Mouse (Mus musculus) stomach, postnatal 0 days (tissue): ENCODE results near the gene Slc6a11. TPM values are rescaled to one million over a fixed set of nuclear protein-coding genes. Genes with fewer than 3 reads are reported as not detected.

Source experiments
- ATAC-seq: fragments of 200-750 bp; cut with Nextera tagmentation; 2 replicates; pipeline ENCODE4 v1.8.0; 2017; ENCODE audit not compliant: low FRiP score, low TSS enrichment
- DNase-seq: peaks from one replicate; pipeline ENCODE4 v3.0.0-alpha.2; 2016; ENCODE audit warnings: low spot score
- H3K27ac ChIP-seq: fragments of 300-500 bp; sonication (generic); replicated peaks from 2 replicates; pipeline ENCODE4 v1.5.1; 2014; ENCODE audit warnings: mild to moderate bottlenecking, control low read depth
- H3K27me3 ChIP-seq: fragments of 300-500 bp; sonication (generic); 2 replicates; pipeline ENCODE4 v1.6.1; 2014; ENCODE audit warnings: low read length; ENCODE audit not compliant: control insufficient read depth, insufficient read depth
- H3K36me3 ChIP-seq: fragments of 300-500 bp; sonication (generic); 2 replicates; pipeline ENCODE4 v1.6.1; 2014; ENCODE audit warnings: low read length, mixed read lengths; ENCODE audit not compliant: control insufficient read depth, insufficient read depth
- H3K4me1 ChIP-seq: fragments of 300-500 bp; sonication (generic); replicated peaks from 2 replicates; pipeline ENCODE4 v1.6.1; 2014; ENCODE audit warnings: antibody characterized with exemption; ENCODE audit not compliant: control insufficient read depth, insufficient read depth
- H3K4me2 ChIP-seq: fragments of 300-500 bp; sonication (generic); replicated peaks from 2 replicates; pipeline ENCODE4 v1.6.1; 2014; ENCODE audit warnings: low read depth, mild to moderate bottlenecking, control low read depth, moderate library complexity
- H3K4me3 ChIP-seq: fragments of 300-500 bp; sonication (generic); 2 replicates; pipeline ENCODE4 v1.5.1; 2014; ENCODE audit warnings: low read depth, low read length, control low read depth
- H3K9ac ChIP-seq: fragments of 300-500 bp; sonication (generic); 2 replicates; pipeline ENCODE4 v1.6.1; 2014; ENCODE audit warnings: mild to moderate bottlenecking, low read length, control low read depth, mixed read lengths
- H3K9me3 ChIP-seq: fragments of 300-500 bp; sonication (generic); 2 replicates; pipeline ENCODE4 v1.6.1; 2016; ENCODE audit warnings: low read length; ENCODE audit not compliant: control insufficient read depth
- CTCF ChIP-seq: IDR thresholded peaks from 2 replicates; pipeline ENCODE4 v1.5.1; 2016; ENCODE audit warnings: antibody characterized with exemption, low read depth, mild to moderate bottlenecking, moderate library complexity
- EP300 ChIP-seq: optimal IDR thresholded peaks from 2 replicates; pipeline ENCODE3; 2016; ENCODE audit warnings: antibody characterized with exemption
- WGBS: fragments of 180-500 bp; shearing (Covaris S2); extraction: QIAGEN DNeasy Blood & Tissue Kit; methylation state at CpG from one replicate; pipeline ENCODE4 v1.1.7; 2014; 5-methylcytosine and 5-hydroxymethylcytosine counted together
- polyA plus RNA-seq: library from polyadenylated mRNA; unstranded; fragments of >200 nt; fragmentation: Nextera tagmentation; extraction: Ambion mirVana; gene quantifications from 2 replicates; pipeline ENCODE4 v1.2.1, GENCODE M21; 2015

Gene Slc6a11
- polyA plus RNA-seq, 1 experiment from 2014 or later = 0.35 TPM

DNA sequence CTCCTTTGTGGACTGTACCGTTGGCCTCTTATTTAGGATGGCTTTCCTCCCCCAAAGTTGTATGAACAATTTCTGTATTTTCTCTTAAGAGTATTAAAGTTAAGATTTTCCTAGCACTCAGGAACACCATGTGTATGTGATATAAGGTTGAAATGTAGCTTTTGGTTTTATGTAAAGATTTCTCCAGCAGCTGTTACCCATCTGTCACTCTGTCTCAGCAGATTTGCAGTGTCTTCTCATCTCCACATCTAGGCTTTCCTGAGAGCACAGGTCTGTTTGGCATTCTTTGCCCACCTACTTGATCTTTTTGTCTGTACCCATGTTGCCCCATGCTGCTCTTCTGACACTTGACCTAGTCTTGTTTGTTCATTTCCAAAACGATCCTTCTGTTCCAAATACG lies 10.4 kb downstream of the Slc6a11 start:
- H3K9ac ChIP-seq = no peak overlapping the region
- no peak overlapping the region for H3K4me3 ChIP-seq
- no peak overlapping the region for H3K27ac ChIP-seq
- no peaks in the 10 kb centered on the region for H3K36me3 ChIP-seq
- TF ChIP-seq CTCF (no peak), EP300 (no peak)
- DNase-seq = no peak
- H3K9me3 ChIP-seq = no peaks in the 10 kb centered on the region
- 63% methylated on average over 3 of the region's 3 CpGs for WGBS
- no peaks in the 10 kb centered on the region for H3K4me1 ChIP-seq
- ATAC-seq = no peak
- H3K4me2 ChIP-seq = no peak overlapping the region
- no peaks in the 10 kb centered on the region for H3K27me3 ChIP-seq

DNA sequence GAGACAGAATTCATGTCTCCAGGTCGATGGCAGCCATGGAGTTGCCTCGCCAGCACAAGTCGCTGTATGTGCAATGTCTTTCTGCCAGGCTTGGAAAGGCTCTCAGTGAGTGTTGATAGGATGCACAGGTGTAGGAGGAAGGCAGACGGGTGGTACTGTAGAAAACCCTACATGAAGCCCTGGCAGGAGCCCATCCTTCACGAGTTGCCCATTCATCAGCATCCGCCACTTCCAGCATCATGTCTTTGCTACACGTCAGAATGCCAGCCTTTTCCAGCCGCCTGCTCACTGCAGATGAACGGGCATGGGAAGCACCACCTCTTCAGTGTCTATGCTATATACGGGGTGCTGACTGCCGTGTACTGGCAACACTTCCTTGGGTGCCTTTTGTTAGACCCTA lies 11.4 kb downstream of the Slc6a11 start:
- no peak overlapping the region for H3K4me2 ChIP-seq
- ATAC-seq (no peak), DNase-seq (no peak)
- WGBS = 86% methylated on average over 11 of the region's 11 CpGs
- H3K4me3 ChIP-seq = no peak overlapping the region
- H3K9ac ChIP-seq = no peak overlapping the region
- no peaks in the 10 kb centered on the region for H3K27me3 ChIP-seq
- no peak overlapping the region for H3K27ac ChIP-seq
- no peaks in the 10 kb centered on the region for H3K36me3 ChIP-seq
- no peaks in the 10 kb centered on the region for H3K9me3 ChIP-seq
- H3K4me1 ChIP-seq = no peaks in the 10 kb centered on the region
- TF ChIP-seq CTCF = no peak
- no peak for TF ChIP-seq EP300

DNA sequence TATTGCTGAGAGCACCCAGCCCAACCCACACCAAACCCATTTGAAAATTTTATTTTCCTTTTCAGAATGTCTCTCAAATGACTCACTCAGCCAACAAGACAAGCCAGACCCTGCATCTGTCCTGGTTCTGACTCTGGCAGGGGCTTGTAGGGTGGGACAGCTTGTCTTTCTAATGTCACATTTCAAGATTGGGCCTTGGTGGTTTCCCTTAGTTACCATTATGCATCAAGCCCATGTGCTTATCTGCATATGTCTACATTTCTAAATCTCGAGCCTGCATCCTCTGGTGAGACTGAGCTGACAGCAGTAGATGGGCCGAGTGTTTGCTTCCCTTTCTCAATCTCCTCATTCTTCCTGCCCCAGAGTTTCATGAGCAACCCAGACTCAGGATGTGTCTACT lies 12.5 kb downstream of the Slc6a11 start:
- no peak for DNase-seq
- Histone ChIP-seq H3K4me1 (no peaks in the 10 kb centered on the region), H3K9me3 (no peaks in the 10 kb centered on the region), H3K9ac (no peak overlapping the region), H3K4me2 (no peak overlapping the region), H3K27me3 (no peaks in the 10 kb centered on the region), H3K36me3 (no peaks in the 10 kb centered on the region), H3K27ac (no peak overlapping the region), H3K4me3 (no peak overlapping the region)
- TF ChIP-seq EP300 (no peak), CTCF (no peak)
- WGBS = 31% methylated on average over 2 of the region's 2 CpGs
- no peak for ATAC-seq

DNA sequence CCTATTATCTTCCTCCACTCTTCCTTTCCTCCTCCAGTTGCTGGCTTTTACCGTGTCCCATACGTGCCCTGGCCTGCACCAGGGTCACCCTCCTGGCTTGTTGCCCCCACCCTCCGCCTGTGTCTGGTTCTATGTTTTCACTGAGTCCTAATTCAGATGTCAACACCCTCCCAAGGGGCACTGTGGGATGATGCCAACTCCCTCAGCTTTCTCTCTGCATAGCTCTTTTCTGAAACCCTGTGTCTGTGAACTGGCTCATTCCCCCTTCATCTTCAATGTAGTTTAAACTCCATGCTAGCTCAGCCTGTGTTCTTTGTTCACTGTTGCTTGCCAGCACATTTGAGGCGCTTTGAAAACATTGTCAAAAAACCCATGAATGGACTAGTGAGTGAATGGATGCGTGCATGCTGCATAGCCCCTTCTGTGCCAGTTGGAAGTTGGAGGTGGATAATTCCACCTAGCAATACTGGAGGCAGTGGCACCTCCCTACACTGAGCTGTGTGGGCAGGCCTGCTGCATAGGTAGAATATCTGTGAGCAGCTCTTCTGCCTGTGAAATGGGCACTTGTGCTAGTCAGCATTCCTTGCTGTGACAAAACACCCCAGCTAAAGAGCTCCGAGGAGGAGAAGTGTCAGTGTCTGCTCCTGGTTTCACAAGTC lies 13.5 kb downstream of the Slc6a11 start:
- Histone ChIP-seq H3K27ac (no peak overlapping the region), H3K36me3 (no peaks in the 10 kb centered on the region), H3K9me3 (no peaks in the 10 kb centered on the region), H3K9ac (no peak overlapping the region), H3K4me3 (no peak overlapping the region), H3K27me3 (no peaks in the 10 kb centered on the region), H3K4me2 (no peak overlapping the region), H3K4me1 (no peaks in the 10 kb centered on the region)
- DNase-seq (no peak), ATAC-seq (no peak)
- TF ChIP-seq CTCF (no peak), EP300 (no peak)
- WGBS = 64% methylated on average over 6 of the region's 6 CpGs

DNA sequence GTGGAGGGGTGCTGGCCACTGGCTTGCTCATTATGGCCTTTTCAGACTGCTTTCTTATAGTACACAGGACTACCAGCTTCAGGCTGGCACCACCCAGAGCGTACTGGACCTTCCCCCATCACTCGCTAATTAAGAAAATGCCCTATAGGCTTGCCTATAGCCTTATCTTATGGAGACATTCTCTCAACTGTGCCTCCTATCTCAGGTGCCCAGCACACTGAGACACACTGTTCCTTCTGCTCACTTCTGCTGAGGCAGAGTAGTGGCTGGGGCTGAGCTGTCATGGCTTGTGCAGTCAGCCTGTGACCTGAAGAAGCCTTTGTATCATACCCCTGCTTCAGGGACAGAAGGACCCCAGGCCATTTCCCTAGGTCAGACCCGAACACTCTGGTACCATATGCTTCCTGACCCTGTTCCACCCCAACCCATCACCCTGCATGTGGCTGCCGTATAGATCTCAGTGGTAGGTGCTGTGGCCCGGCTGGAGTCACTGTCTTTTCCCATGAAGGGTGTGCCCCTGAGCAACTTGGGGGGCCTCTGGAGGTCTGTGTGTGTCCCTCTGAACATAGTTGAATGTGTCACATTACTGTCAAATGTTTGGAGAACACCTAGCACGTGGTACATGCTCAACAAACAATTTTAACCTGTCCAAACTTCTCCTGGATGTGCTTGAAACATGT lies 14.7 kb downstream of the Slc6a11 start:
- ATAC-seq = no peak
- 75% methylated on average over 6 of the region's 6 CpGs for WGBS
- H3K36me3 ChIP-seq = no peaks in the 10 kb centered on the region
- H3K9me3 ChIP-seq = no peaks in the 10 kb centered on the region
- TF ChIP-seq CTCF (no peak), EP300 (no peak)
- no peaks in the 10 kb centered on the region for H3K27me3 ChIP-seq
- no peak overlapping the region for H3K27ac ChIP-seq
- no peak overlapping the region for H3K4me2 ChIP-seq
- no peak overlapping the region for H3K4me3 ChIP-seq
- no peak for DNase-seq
- no peaks in the 10 kb centered on the region for H3K4me1 ChIP-seq
- H3K9ac ChIP-seq = no peak overlapping the region

DNA sequence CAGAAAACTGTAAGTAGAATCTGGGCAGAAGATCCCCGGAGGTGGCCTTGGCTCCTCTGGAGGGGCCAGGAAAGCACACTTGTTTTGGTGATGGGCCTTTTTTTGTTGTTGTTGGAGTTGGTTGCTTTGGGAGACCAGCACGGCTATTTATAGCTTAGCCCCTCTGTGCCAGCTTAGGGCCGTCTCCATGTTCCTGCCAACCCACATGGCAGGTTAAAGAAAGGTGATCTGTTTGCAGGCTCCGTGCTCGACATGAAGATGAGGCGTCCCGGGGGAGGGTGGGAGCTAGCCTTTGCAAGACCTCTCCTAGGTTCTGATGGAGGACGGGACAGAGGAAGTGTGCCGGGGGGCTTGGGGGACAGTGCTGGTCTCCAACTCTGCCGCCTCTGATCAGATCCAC lies 24.7 kb downstream of the Slc6a11 start:
- DNase-seq (no peak), ATAC-seq (no peak)
- no peak overlapping the region for H3K4me2 ChIP-seq
- no peak overlapping the region for H3K27ac ChIP-seq
- no peak overlapping the region for H3K4me3 ChIP-seq
- no peak overlapping the region for H3K9ac ChIP-seq
- no peaks in the 10 kb centered on the region for H3K9me3 ChIP-seq
- no peaks in the 10 kb centered on the region for H3K4me1 ChIP-seq
- H3K36me3 ChIP-seq = no peaks in the 10 kb centered on the region
- no peaks in the 10 kb centered on the region for H3K27me3 ChIP-seq
- WGBS = 86% methylated on average over 10 of the region's 10 CpGs
- TF ChIP-seq CTCF (no peak), EP300 (no peak)
